Mouse (Mus musculus): Measurements from ENCODE around the gene Bpi. TPM values are rescaled to one million over a fixed set of nuclear protein-coding genes. Genes with fewer than 3 reads are reported as not detected.

Gene Bpi
- polyA plus RNA-seq, 1 experiment, result not detected

DNA sequence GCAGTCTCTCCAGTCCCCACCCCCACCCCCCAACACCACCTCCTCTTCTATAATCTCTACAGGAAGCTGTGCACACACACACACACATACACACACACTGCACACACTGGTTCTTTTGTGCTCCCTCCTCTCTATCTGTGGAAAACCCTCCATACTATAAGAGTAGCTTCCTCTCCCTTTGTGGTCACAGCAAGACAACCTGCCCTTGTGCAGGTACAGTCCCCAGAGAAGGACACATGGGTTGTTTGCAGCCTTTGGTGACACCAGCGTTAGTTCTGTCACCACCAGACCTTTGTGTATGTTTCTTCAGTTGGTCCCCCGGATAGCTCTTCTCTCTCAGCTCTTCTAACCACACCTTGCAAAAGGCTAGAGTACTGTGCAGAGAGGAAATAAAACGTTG lies 65.0 kb downstream of the Bpi start:
- Histone ChIP-seq H3ac (ENCODE audit: control insufficient read depth, insufficient read length) (no peak overlapping the region), H3K4me3 (no peak overlapping the region), H3K4me2 (ENCODE audit: low read depth) (no peak overlapping the region), H3K27me3 (ENCODE audit: control insufficient read depth, insufficient read depth, insufficient read length) (peaks cover 38% of the 10 kb centered on the region), H3K79me2 (ENCODE audit: control insufficient read depth, insufficient read depth) (no peaks in the 10 kb centered on the region), H3K36me3 (ENCODE audit: control insufficient read depth, insufficient read depth) (no peaks in the 10 kb centered on the region)
- no peak for TF ChIP-seq USF1 (IDR thresholded peaks at IDR 0.05; ENCODE audit: low read depth)
- no peak for TF ChIP-seq MAX (IDR thresholded peaks at IDR 0.05; ENCODE audit: low read depth)
- TF ChIP-seq MYOD1 (IDR thresholded peaks at IDR 0.05; ENCODE audit: control insufficient read depth in 1 of 3, insufficient read length in 2 of 3, low read depth in 2 of 3), result no peak
- TF ChIP-seq POLR2A (IDR thresholded peaks at IDR 0.05; ENCODE audit: insufficient read length, low read depth), result no peak
- TF ChIP-seq REST (IDR thresholded peaks at IDR 0.05; ENCODE audit: insufficient read depth, insufficient read length), result no peak
- no peak for TF ChIP-seq MYOG (IDR thresholded peaks at IDR 0.05; ENCODE audit: control insufficient read depth in 1 of 3, insufficient read depth in 1 of 3, insufficient read length in 2 of 3, low read depth in 2 of 3)
- no peak for TF ChIP-seq TCF3 (IDR thresholded peaks at IDR 0.05; ENCODE audit: insufficient read length, low read depth)
- TF ChIP-seq TCF12 (IDR thresholded peaks at IDR 0.05; ENCODE audit: insufficient read depth, poor library complexity, severe bottlenecking), result no peak
- no peak for TF ChIP-seq SRF (IDR thresholded peaks at IDR 0.05; ENCODE audit: control insufficient read depth, insufficient read length, low read depth)
- no peak for TF ChIP-seq E2F4 (IDR thresholded peaks at IDR 0.05; ENCODE audit: insufficient read depth)
- no peak for TF ChIP-seq POLR2AphosphoS2 (IDR thresholded peaks at IDR 0.05; ENCODE audit: insufficient read length, low read depth)
- no peak for TF ChIP-seq CEBPB (IDR thresholded peaks at IDR 0.05; ENCODE audit: insufficient read depth, poor library complexity, severe bottlenecking)

DNA sequence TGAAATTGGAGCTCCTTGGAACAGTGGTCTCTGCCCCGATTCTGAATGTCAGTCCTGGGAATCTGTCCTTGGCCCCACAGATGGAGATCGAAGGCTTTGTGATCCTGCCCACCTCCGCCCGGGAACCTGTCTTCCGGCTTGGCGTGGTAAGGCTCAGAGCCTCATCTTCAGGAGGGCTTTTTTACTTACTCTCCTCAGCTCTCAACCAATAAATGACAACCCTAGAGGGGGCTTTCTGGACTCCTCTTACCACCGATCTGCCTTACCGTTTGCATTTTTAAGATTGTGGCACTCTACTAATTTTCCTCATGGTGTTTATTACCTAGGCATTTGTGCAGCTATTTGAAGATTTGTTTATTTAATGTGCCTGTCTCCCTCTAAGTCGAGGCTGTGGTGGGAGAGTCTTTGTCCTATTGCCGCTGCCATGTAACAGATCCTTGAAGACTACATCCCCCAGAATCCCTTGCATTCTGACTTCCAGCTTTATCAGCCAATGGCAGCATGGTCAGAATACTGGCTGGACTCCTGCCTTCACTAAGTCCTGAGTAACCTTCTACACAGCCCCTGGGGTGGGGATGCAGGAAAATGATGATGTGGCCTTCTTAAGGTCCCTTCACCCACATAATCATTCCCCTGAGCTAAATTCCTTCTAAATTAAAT lies 66.8 kb downstream of the Bpi start:
- Histone ChIP-seq H3K27me3 (ENCODE audit: control insufficient read depth, insufficient read depth, insufficient read length) (peaks cover 49% of the 10 kb centered on the region), H3ac (ENCODE audit: control insufficient read depth, insufficient read length) (no peak overlapping the region), H3K4me3 (no peak overlapping the region), H3K79me2 (ENCODE audit: control insufficient read depth, insufficient read depth) (no peaks in the 10 kb centered on the region), H3K4me2 (ENCODE audit: low read depth) (no peak overlapping the region), H3K36me3 (ENCODE audit: control insufficient read depth, insufficient read depth) (no peaks in the 10 kb centered on the region)
- TF ChIP-seq USF1 (IDR thresholded peaks at IDR 0.05; ENCODE audit: low read depth) (no peak), TCF3 (IDR thresholded peaks at IDR 0.05; ENCODE audit: insufficient read length, low read depth) (no peak), POLR2A (IDR thresholded peaks at IDR 0.05; ENCODE audit: insufficient read length, low read depth) (no peak), MAX (IDR thresholded peaks at IDR 0.05; ENCODE audit: low read depth) (no peak), E2F4 (IDR thresholded peaks at IDR 0.05; ENCODE audit: insufficient read depth) (no peak)

GRCm38 (mm10) chr2:158325609-158326008 lies 67.7 kb downstream of the Bpi start:
- TF ChIP-seq E2F4 (IDR thresholded peaks at IDR 0.05; ENCODE audit: insufficient read depth) (no peak), USF1 (IDR thresholded peaks at IDR 0.05; ENCODE audit: low read depth) (no peak)
- H3K36me3 ChIP-seq (ENCODE audit: control insufficient read depth, insufficient read depth), result no peaks in the 10 kb centered on the region
- H3K27me3 ChIP-seq (ENCODE audit: control insufficient read depth, insufficient read depth, insufficient read length), result peaks cover 57% of the 10 kb centered on the region
- H3K4me3 ChIP-seq, result no peak overlapping the region
- no peak overlapping the region for H3ac ChIP-seq (ENCODE audit: control insufficient read depth, insufficient read length)
- no peaks in the 10 kb centered on the region for H3K79me2 ChIP-seq (ENCODE audit: control insufficient read depth, insufficient read depth)
- H3K4me2 ChIP-seq (ENCODE audit: low read depth), result no peak overlapping the region

Other genes starting within 250 kb of the Bpi start
- gene Tti1, start 229.7 kb upstream of the Bpi start, polyA plus RNA-seq (2012; fragmentation: generic; extraction: Trizol), result 11.3 TPM
- gene Rprd1b, start 229.6 kb upstream of the Bpi start, polyA plus RNA-seq (2012; fragmentation: generic; extraction: Trizol), result 11.6 TPM
- gene Tgm2, start 111.7 kb upstream of the Bpi start, polyA plus RNA-seq (2012; fragmentation: generic; extraction: Trizol), result 61.0 TPM
- gene D630003M21Rik, start 28.9 kb upstream of the Bpi start, polyA plus RNA-seq (2012; fragmentation: generic; extraction: Trizol), result 0.25 TPM
- gene Lbp, start 48.4 kb downstream of the Bpi start, polyA plus RNA-seq (2012; fragmentation: generic; extraction: Trizol), result 0.11 TPM
- not detected for gene Snhg11, start 117.5 kb downstream of the Bpi start, polyA plus RNA-seq (2012; fragmentation: generic; extraction: Trizol)
- gene Ralgapb, start 151.8 kb downstream of the Bpi start, polyA plus RNA-seq (2012; fragmentation: generic; extraction: Trizol), result 10.8 TPM
- not detected for gene Adig, start 244.5 kb downstream of the Bpi start, polyA plus RNA-seq (2012; fragmentation: generic; extraction: Trizol)